Mouse (Mus musculus) cerebellum, postnatal 25 days (tissue): ENCODE measurements around the gene Rasl2-9.
"Not testable (repeated sequence)": the region's sequence is repeated elsewhere in the genome, so short reads cannot be mapped to it uniquely, and the experiment has no call there.

ENCODE experiments used
- DNase-seq, 2 experiments: peaks; one replicate each; pipeline ENCODE4 v3.0.0; 2021; ENCODE audit warnings: mixed read lengths in 2 of 2

The Rasl2-9 gene

GRCm38 (mm10) chr7:5125549-5126406 lies at the start of gene Rasl2-9:
TSS of gene Rasl2-9 (minus strand) at chr7:5125950.
- peak; percentile 82 to 90 for DNase-seq

- not testable (repeated sequence) for DNase-seq
Observed at GRCm38 (mm10) chr7:5149570-5149969, 23.8 kb upstream of the Rasl2-9 start, which contains the start of gene Vmn1r55. TSS of gene Vmn1r55 (minus strand) at chr7:5149670.

- no peak for DNase-seq
Observed at GRCm38 (mm10) chr7:5125078-5125477, 672 bp downstream of the Rasl2-9 start.

- DNase-seq = no peak
Observed at GRCm38 (mm10) chr7:5116850-5117249, 8.9 kb downstream of the Rasl2-9 start, which contains the start of gene Rfpl4. TSS of gene Rfpl4 (minus strand) at chr7:5116950.

GRCm38 (mm10) chr7:5112701-5113100 lies 13.0 kb downstream of the Rasl2-9 start:
- DNase-seq = no peak

- no peak for DNase-seq
Observed at GRCm38 (mm10) chr7:5109301-5109700, 16.4 kb downstream of the Rasl2-9 start.

GRCm38 (mm10) chr7:5108272-5108671 lies 17.5 kb downstream of the Rasl2-9 start:
- no peak for DNase-seq

- no peak for DNase-seq
Observed at GRCm38 (mm10) chr7:5102564-5102963, 23.2 kb downstream of the Rasl2-9 start.

- no peak for DNase-seq
Observed at GRCm38 (mm10) chr7:5101066-5101663, 24.6 kb downstream of the Rasl2-9 start.

- no peak for DNase-seq
Observed at GRCm38 (mm10) chr7:5099796-5100195, 26.0 kb downstream of the Rasl2-9 start.

GRCm38 (mm10) chr7:5098769-5099168 lies 27.0 kb downstream of the Rasl2-9 start:
- DNase-seq = no peak

- no peak for DNase-seq
Observed at GRCm38 (mm10) chr7:5092831-5093510, 32.8 kb downstream of the Rasl2-9 start.

- no peak for DNase-seq
Observed at GRCm38 (mm10) chr7:5092381-5092780, 33.4 kb downstream of the Rasl2-9 start.

- no peak for DNase-seq
Observed at GRCm38 (mm10) chr7:5091008-5091728, 34.6 kb downstream of the Rasl2-9 start.

GRCm38 (mm10) chr7:5089853-5090252 lies 35.9 kb downstream of the Rasl2-9 start:
- DNase-seq = no peak

GRCm38 (mm10) chr7:5087886-5088285 lies 37.9 kb downstream of the Rasl2-9 start:
- DNase-seq = no peak

GRCm38 (mm10) chr7:5086921-5087440 lies 38.8 kb downstream of the Rasl2-9 start:
- no peak for DNase-seq

- DNase-seq = no peak
Observed at GRCm38 (mm10) chr7:5085512-5085911, 40.2 kb downstream of the Rasl2-9 start.

GRCm38 (mm10) chr7:5083325-5084105 lies 42.2 kb downstream of the Rasl2-9 start:
- DNase-seq = no peak

- no peak for DNase-seq
Observed at GRCm38 (mm10) chr7:5081939-5082338, 43.8 kb downstream of the Rasl2-9 start.

GRCm38 (mm10) chr7:5081241-5081640 lies 44.5 kb downstream of the Rasl2-9 start:
- no peak for DNase-seq

GRCm38 (mm10) chr7:5080815-5081214 lies 44.9 kb downstream of the Rasl2-9 start:
- no peak for DNase-seq
